Mouse (Mus musculus) forebrain, embryonic 15.5 days (tissue): ENCODE results near the gene Srarp. TPM values are rescaled to one million over a fixed set of nuclear protein-coding genes. Genes with fewer than 3 reads are reported as not detected.

Experiments
- ATAC-seq: fragments of 200-750 bp; cut with Nextera tagmentation; replicated peaks from 2 replicates; pipeline ENCODE4 v1.8.0; 2017; ENCODE audit warnings: mild to moderate bottlenecking, moderate TSS enrichment, moderate library complexity
- H3K27ac ChIP-seq: fragments of 300-500 bp; sonication (generic); replicated peaks from 2 replicates; pipeline ENCODE4 v1.5.1; 2015; ENCODE audit warnings: mild to moderate bottlenecking, inconsistent platforms
- H3K27me3 ChIP-seq: fragments of 300-500 bp; sonication (generic); 2 replicates; pipeline ENCODE4 v1.6.1; 2015; ENCODE audit warnings: inconsistent platforms
- H3K36me3 ChIP-seq: fragments of 300-500 bp; sonication (generic); 2 replicates; pipeline ENCODE4 v1.6.1; 2015; ENCODE audit warnings: mild to moderate bottlenecking, inconsistent platforms
- H3K4me1 ChIP-seq: fragments of 300-500 bp; sonication (generic); 2 replicates; pipeline ENCODE4 v1.6.1; 2015; ENCODE audit warnings: inconsistent platforms
- H3K4me2 ChIP-seq: fragments of 300-500 bp; sonication (generic); replicated peaks from 2 replicates; pipeline ENCODE4 v1.6.1; 2015; ENCODE audit warnings: mild to moderate bottlenecking, inconsistent platforms
- H3K4me3 ChIP-seq: fragments of 300-500 bp; sonication (generic); 2 replicates; pipeline ENCODE4 v1.5.1; 2015; ENCODE audit warnings: mild to moderate bottlenecking, inconsistent platforms
- H3K9ac ChIP-seq: fragments of 300-500 bp; sonication (generic); replicated peaks from 2 replicates; pipeline ENCODE4 v1.6.1; 2015; ENCODE audit warnings: mild to moderate bottlenecking, inconsistent platforms
- H3K9me3 ChIP-seq: fragments of 300-500 bp; sonication (generic); 2 replicates; pipeline ENCODE4 v1.6.1; 2016; ENCODE audit warnings: inconsistent platforms
- WGBS: fragments of 180-500 bp; shearing (Covaris S2); methylation state at CpG from one replicate; pipeline ENCODE4 v1.1.7; 2015; ENCODE audit warnings: mixed read lengths; 5-methylcytosine and 5-hydroxymethylcytosine counted together
- polyA plus RNA-seq: library from polyadenylated mRNA; unstranded; fragments of >200 nt; fragmentation: Nextera tagmentation; extraction: Ambion mirVana; gene quantifications from 2 replicates; pipeline ENCODE4 v1.2.1, GENCODE M21; 2015

Gene Srarp
- polyA plus RNA-seq, 1 experiment from 2014 or later: not detected

DNA sequence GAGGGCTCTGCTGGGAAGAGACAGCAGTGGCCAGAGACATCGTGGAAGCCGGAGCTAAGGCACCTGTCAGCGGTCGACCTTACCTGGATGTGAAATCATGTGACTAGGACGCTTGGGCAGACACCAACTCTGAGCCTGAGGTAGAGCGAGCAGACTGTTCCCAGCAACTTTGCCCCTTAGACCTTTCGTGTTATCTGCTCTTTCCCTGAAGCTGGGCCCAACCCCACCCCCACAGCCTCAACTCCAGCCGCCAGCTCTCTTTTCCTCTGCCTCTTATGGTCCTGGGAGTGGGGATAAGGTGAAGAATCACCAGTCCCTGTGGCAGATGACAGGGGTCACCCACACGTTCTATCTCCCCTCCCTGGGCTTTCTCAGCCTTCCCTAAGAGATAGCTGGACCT lies 15.0 kb downstream of the Srarp start:
- H3K9me3 ChIP-seq: no peaks in the 10 kb centered on the region
- ATAC-seq: no peak
- WGBS: 61% methylated on average over 9 of the region's 9 CpGs
- no peak overlapping the region for H3K4me2 ChIP-seq
- peaks cover 8% of the 10 kb centered on the region for H3K4me1 ChIP-seq
- no peaks in the 10 kb centered on the region for H3K36me3 ChIP-seq
- H3K4me3 ChIP-seq: no peak overlapping the region
- H3K9ac ChIP-seq: no peak overlapping the region
- H3K27me3 ChIP-seq: no peaks in the 10 kb centered on the region; the same call in 1 of the 2 replicates
- no peak overlapping the region for H3K27ac ChIP-seq

DNA sequence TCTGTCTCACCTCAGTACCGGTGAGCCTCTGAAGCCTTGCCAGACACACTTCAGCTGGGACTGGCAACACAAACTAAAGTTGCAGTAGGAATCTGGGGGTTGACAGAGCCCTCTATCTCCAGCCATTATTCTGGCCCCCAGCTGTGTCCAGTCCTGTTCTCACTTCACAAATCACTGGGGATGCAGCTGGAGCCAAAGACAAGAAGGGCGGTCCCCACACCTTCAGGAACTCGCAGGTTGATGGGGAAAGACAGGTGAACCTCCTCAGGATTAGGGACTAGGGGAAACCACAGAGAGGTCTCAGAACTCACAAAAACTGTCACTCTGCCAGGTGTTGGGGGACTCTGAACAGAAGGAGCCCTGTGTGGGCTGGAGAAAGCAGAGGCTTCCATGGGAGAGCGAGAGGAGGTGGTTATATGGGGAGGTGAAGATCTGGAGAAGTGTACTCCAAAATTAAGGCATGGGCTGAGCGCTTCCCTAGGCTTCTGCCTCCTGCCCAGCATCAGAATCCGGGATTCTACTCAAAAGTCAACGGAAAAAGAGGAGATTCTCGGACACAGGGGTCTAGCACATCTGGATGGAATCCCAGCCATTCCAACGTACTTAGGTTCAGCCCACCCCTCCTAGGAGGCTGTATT lies 15.6 kb downstream of the Srarp start, which contains the start of gene Hspb7:
Gene Hspb7, plus strand, starts transcription at position 588 of the 638 bp plus-strand sequence.
- H3K9ac ChIP-seq: no peak within 1 kb of the TSS
- H3K27ac ChIP-seq: no peak within 1 kb of the TSS
- no peaks in the 10 kb centered on the region for H3K9me3 ChIP-seq
- ATAC-seq: no peak
- WGBS: 64% methylated on average over 9 of the region's 9 CpGs
- H3K4me1 ChIP-seq: peaks cover 3% of the 10 kb centered on the region
- H3K4me2 ChIP-seq: no peak within 1 kb of the TSS
- H3K27me3 ChIP-seq: no peaks in the 10 kb centered on the region; the same call in 1 of the 2 replicates
- H3K36me3 ChIP-seq: no peaks in the 10 kb centered on the region
- H3K4me3 ChIP-seq: no peak within 1 kb of the TSS

DNA sequence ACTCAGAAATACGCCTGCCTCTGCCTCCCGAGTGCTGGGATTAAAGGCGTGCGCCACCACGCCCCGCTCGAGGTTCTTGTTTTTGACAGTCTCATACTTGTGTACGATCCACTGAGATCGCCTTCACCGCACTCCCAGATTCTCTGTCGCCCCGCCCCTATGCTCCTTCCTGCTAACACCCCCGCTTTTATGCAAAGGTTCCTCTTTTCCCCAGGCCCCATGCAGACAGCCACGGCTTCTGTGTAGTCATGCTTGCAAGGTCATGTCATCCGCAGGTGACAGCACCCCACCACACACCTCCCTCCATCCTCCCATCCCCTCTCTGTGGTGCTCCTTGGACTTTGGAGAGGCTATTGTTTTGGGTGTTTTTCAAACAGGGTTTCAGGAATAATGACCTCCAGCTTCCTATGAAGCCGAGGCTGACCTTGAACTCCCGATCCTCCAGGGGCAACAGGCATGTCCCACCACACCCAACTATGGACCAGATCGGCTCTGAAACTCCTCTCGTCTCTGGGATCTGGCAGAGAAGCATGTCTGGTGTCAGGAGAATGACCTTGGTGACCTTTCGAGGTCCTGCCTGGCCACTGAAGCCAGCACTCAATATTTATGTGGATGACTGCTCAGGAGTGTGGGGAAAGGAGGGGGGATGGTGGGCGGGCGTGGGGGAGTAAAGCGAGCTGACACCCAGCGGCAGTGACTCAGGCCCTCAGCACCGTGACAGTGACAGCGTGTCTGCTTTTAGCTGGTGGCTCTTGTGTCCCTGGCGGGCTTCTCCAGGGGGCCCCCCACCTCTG lies 16.3 kb downstream of the Srarp start:
- Histone ChIP-seq H3K9ac (no peak overlapping the region), H3K27me3 (no peaks in the 10 kb centered on the region; the same call in 1 of the 2 replicates), H3K27ac (no peak overlapping the region), H3K4me1 (no peaks in the 10 kb centered on the region), H3K9me3 (no peaks in the 10 kb centered on the region), H3K4me3 (no peak overlapping the region), H3K36me3 (no peaks in the 10 kb centered on the region), H3K4me2 (no peak overlapping the region)
- no peak for ATAC-seq
- WGBS: 73% methylated on average over 27 of the region's 27 CpGs

DNA sequence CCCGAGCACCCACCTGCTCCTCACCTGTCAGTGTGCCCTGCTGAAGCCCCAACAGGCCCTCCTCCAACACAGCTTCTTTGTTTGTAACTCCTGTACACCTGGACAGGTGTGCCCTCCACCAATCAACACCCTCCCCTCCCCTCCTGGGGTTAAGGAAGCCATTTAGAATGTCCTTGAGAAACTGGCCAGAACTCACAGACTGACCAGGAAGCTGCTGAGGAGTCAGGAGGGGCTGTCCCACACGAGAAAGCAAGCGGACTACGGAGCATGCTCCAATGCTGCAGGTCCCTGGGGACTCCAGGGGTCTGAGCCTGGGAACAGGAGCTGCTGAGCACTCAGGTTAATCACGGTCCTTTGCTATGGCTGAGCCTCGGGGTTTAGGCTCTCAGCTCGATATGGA lies 20.0 kb downstream of the Srarp start, which contains the start of gene Clcnkb:
Gene Clcnkb, minus strand, starts transcription at position 91 of the 400 bp plus-strand sequence.
- 66% methylated on average over 7 of the region's 7 CpGs for WGBS
- no peak within 1 kb of the TSS for H3K27ac ChIP-seq
- H3K27me3 ChIP-seq: no peaks in the 10 kb centered on the region
- H3K9me3 ChIP-seq: no peaks in the 10 kb centered on the region
- H3K36me3 ChIP-seq: no peaks in the 10 kb centered on the region
- H3K4me3 ChIP-seq: no peak within 1 kb of the TSS
- H3K4me2 ChIP-seq: no peak within 1 kb of the TSS
- H3K4me1 ChIP-seq: no peaks in the 10 kb centered on the region
- ATAC-seq: no peak
- H3K9ac ChIP-seq: no peak within 1 kb of the TSS

DNA sequence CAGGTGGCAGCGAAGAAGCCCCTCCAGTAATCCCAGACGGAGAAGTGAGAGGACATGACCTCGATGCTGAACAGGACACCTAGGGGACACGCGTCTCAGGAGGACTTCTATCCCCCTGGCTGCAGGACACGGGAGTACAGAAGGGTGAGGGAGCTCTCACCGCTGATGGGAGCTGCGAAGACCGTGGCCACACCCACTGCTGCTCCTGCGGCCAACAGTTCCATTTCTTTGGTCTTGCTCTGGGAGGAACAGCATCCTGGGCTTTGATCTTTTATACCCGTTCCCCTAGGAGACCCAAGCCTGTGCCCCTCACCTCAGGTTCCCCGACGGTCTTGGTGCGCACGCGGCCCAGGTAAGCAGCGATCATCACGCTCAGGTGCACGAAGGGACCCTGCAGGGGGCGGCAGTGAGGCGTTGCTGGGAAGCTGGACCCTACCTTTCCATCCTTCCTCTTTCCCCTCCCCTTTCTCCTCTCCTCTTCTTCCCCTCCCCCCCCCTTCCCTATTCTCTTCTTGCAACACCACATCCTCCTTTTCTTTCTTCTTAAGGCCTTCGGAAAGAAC lies 24.4 kb downstream of the Srarp start:
- 0 out of 2 replicates have a peak, but pooled peaks cover 4% of the 10 kb centered on the region for H3K27me3 ChIP-seq
- no peaks in the 10 kb centered on the region for H3K9me3 ChIP-seq
- 14% methylated on average over 22 of the region's 22 CpGs for WGBS
- no peak overlapping the region for H3K9ac ChIP-seq
- no peaks in the 10 kb centered on the region for H3K36me3 ChIP-seq
- no peak overlapping the region for H3K4me2 ChIP-seq
- H3K27ac ChIP-seq: no peak overlapping the region
- H3K4me1 ChIP-seq: no peaks in the 10 kb centered on the region
- H3K4me3 ChIP-seq: no peak overlapping the region
- ATAC-seq: no peak

DNA sequence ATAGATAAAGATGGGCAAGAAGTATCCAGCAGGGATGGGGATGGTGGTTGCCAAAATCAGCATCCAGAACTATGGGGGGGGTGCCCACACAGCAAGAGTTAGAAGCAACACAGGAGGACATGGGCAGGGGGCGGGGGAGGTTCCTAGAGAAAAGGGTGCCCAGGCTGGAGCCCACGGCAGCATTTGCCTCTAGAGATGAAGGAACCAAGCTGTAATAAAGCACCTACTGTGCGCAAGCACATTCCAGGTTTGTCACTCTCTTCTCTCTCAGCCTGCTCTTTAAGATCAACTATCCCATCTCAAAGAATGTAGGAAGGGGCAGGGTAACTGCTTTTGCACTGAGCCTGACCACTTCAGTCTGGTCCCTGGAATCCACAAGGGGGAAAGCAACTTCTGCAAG lies 27.3 kb downstream of the Srarp start:
- ATAC-seq: no peak
- no peak overlapping the region for H3K9ac ChIP-seq
- H3K9me3 ChIP-seq: no peaks in the 10 kb centered on the region
- no peaks in the 10 kb centered on the region for H3K36me3 ChIP-seq
- H3K4me3 ChIP-seq: no peak overlapping the region
- H3K4me2 ChIP-seq: no peak overlapping the region
- H3K27ac ChIP-seq: no peak overlapping the region
- WGBS: 90% methylated on average over 3 of the region's 3 CpGs
- no peaks in the 10 kb centered on the region for H3K4me1 ChIP-seq
- H3K27me3 ChIP-seq: 0 out of 2 replicates have a peak, but pooled peaks cover 4% of the 10 kb centered on the region

DNA sequence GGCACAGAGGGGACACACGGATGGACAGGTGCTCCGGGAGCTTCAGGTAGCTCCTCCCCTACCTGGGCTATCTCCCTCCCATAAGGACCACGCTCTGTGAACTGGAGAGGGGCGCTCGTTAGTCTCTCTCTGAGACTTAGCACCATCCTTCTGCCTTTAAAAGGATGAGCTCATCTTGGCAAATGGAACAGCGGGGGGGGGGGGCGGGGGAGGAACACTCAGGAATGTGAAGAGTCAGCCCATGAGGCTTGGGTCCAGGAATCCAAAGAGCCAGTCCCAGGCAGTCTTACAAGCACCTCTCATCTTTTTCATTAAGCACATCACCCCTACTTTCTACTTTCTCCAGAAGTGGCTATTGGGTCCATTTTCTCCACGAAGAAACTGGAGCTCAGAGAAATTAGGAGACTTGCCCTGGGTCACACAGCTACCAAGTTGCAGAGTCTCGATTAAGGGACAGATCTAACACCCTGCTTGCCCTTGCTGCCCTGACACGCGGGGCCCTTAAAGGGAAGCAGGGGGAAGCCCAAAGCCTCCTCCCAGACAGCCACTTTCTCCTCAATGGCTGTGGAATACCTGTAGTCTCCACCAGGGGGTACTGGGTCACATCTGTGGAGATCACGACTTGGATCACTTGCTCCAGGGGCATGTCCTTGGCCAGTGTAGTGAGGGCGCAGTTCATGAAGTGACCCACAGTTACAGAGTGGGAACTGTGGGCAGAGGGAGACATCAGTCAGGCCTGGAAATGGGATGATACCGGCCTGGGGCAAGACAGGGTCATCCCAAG lies 29.2 kb downstream of the Srarp start:
- Histone ChIP-seq H3K4me2 (no peak overlapping the region), H3K27me3 (0 out of 2 replicates have a peak, but pooled peaks cover 4% of the 10 kb centered on the region), H3K27ac (no peak overlapping the region), H3K9me3 (no peaks in the 10 kb centered on the region), H3K4me3 (no peak overlapping the region), H3K36me3 (no peaks in the 10 kb centered on the region), H3K4me1 (no peaks in the 10 kb centered on the region), H3K9ac (no peak overlapping the region)
- ATAC-seq: no peak
- WGBS: 47% methylated on average over 13 of the region's 14 CpGs

DNA sequence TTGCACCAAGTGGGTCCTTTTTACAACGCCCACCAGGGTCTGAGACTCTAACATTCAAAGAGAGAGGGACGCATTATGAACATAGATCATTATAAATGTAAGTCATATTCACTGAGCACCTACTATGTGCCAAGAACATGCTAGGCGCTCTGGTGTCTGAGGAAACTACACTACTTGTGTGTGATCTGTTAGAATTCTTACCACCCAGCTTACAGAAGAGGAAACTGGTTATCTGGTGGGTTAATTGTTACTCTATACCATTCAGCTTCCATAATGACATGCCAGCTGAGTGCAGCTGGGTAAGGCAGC lies 30.6 kb downstream of the Srarp start:
- no peaks in the 10 kb centered on the region for H3K36me3 ChIP-seq

DNA sequence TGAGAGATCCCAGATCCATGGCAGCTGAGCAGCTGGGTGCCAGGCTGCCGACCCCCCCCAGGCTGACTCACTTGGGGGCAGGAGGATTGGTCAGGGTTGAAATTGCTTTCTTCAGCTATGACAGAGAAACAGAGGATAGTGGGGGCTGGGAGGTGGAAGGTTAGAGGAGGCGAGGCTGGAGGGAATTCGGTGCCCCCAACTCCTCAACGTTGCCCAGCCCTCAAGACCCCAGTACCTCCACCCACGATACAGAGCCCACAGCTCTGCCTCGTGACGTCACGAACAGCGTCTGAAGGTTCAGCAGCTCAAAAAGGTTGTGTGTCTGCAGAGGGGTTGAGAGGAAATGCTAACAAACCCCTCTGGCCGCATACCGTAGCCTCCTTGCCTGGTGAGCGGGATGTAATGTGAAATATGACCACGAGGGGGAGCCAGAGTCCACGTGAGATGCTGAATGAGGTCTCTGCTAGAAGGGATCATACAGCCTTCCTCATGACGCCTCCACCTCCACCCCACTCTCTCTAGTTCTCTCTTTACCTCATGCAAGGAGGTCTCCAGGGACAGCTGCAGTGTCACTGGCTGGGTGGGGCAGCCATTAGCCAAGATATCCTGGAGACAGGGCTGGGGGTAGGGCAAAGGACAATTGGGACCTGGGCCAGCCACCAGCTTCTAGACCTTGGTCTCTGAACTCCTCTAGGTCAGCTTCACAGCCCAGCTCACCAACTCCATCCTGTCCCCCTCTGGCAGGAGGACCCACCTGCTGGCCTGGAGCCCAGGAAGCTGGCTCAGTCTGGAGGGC lies 31.2 kb downstream of the Srarp start:
- Histone ChIP-seq H3K4me2 (peak overlapping the region; percentile 24), H3K36me3 (no peaks in the 10 kb centered on the region), H3K4me3 (no peak overlapping the region), H3K9me3 (no peaks in the 10 kb centered on the region), H3K9ac (0 out of 2 replicates have a peak overlapping the region, but pooled peaks have one; percentile 10), H3K27ac (no peak overlapping the region), H3K4me1 (no peaks in the 10 kb centered on the region), H3K27me3 (no peaks in the 10 kb centered on the region)
- 16% methylated on average over 15 of the region's 15 CpGs for WGBS
- peak; percentile 80 for ATAC-seq

More for the DNA sequence above, 30.6 kb downstream of the Srarp start:
- Histone ChIP-seq H3K4me3 (no peak overlapping the region), H3K9me3 (no peaks in the 10 kb centered on the region), H3K9ac (no peak overlapping the region), H3K4me1 (no peaks in the 10 kb centered on the region), H3K27me3 (0 out of 2 replicates have a peak, but pooled peaks cover 1% of the 10 kb centered on the region), H3K4me2 (no peak overlapping the region), H3K27ac (no peak overlapping the region)
- no peak for ATAC-seq
- WGBS: 85% methylated on average over 3 of the region's 3 CpGs

DNA sequence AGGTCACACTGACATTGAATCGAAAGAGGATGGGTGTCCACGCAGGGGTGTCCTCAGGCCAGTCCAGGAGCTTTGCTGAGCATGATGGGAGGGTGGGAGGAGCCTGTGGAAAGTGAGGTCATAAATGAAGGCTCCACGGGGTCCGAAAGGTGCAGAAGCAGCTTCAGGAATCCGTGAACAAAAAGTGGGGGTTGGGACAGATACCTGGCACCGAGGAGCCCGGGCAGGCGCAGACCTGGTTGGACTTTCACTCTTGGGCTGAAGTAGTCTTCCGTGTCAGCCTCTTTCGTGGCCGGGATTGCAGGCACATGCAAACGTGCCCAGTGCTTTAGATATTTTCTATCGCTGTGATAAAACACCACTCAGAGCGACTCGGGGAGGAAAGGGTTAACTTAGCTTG lies 35.7 kb downstream of the Srarp start:
- ATAC-seq: no peak
- WGBS: 85% methylated on average over 15 of the region's 15 CpGs

DNA sequence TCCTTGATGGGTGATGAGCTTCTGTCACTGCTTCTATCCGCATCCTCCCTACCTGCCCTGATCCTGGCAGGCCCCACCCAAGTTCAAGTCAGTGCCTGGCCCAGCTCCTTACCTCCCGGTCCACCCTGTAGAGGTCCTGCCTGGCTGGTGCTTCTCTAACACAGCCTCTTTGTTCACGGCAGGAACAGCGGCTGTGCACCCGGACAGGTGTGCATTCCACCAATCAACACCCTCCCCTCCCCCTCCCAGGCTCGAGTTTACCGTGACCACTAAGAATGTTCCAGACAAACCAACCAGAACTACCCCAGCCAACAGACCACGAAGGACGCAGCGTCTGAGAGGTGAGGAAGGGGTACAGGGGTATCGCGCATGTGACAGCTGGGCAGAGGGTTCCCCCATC lies 37.4 kb downstream of the Srarp start, which contains the start of gene Clcnka:
Gene Clcnka, minus strand, starts transcription at position 180 of the 400 bp plus-strand sequence.
- 65% methylated on average over 12 of the region's 12 CpGs for WGBS
- Histone ChIP-seq H3K9me3 (no peaks in the 10 kb centered on the region), H3K4me1 (no peaks in the 10 kb centered on the region), H3K4me3 (no peak within 1 kb of the TSS), H3K9ac (no peak within 1 kb of the TSS), H3K4me2 (no peak within 1 kb of the TSS), H3K27me3 (no peaks in the 10 kb centered on the region), H3K36me3 (no peaks in the 10 kb centered on the region), H3K27ac (no peak within 1 kb of the TSS)
- ATAC-seq: no peak

More for the DNA sequence above, 35.7 kb downstream of the Srarp start:
- Histone ChIP-seq H3K36me3 (no peaks in the 10 kb centered on the region), H3K4me1 (no peaks in the 10 kb centered on the region), H3K4me3 (no peak overlapping the region), H3K9me3 (no peaks in the 10 kb centered on the region), H3K27me3 (no peaks in the 10 kb centered on the region), H3K4me2 (no peak overlapping the region), H3K27ac (no peak overlapping the region), H3K9ac (no peak overlapping the region)
